Mouse (Mus musculus): ENCODE data around the gene Rnft1. TPM values are rescaled to one million over a fixed set of nuclear protein-coding genes. Genes with fewer than 3 reads are reported as not detected.

Gene Rnft1
- total and polyA plus RNA-seq, 3 experiments: 38.1 to 42.0 TPM; not detected in 1

DNA sequence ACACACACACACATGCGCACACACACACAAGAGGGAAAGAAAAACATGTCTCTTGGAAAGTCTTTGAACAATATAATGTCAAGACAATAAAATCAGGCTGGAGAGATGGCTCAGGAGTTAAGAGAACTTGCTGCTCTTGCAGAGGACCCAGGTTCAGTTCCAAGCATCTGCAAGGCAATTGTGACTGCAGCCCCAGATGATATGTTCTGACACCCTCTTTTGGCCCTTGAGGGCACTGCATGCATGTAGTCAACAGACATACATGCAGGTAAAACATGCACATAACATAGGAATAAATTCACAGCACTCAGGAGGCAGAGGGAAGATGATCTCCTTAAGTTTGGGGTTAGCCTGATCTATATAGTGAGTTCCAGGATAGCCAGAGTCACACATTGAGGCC is 63.0 kb downstream of the Rnft1 start (continued):
- no peak for TF ChIP-seq POLR2A (IDR thresholded peaks at IDR 0.05; ENCODE audit: control insufficient read depth in 1 of 2, insufficient read depth in 1 of 2, low read depth in 1 of 2, low read length in 2 of 2, poor library complexity in 1 of 2)

Other genes with a start within 250 kb of the Rnft1 start
- gene Ints2, start 227.1 kb upstream of the Rnft1 start, total RNA-seq (2012; rRNA removed): 66.6 and 75.3 TPM in 2 replicates
- 100 to 1,000 TPM in 1 of 2 experiments, 10 to 100 TPM in 1; 43.0 to 120 TPM for gene Ints2, start 227.1 kb upstream of the Rnft1 start, polyA plus RNA-seq (2012; ENCODE audit: insufficient read depth in 1 of 2, insufficient read length in 2 of 2, low read depth in 1 of 2, low replicate concordance in 2 of 2, missing spikeins in 1 of 2)
- 26.4 and 34.8 TPM in 2 replicates for gene Med13, start 127.1 kb upstream of the Rnft1 start, total RNA-seq (2012; rRNA removed)
- 100 to 1,000 TPM in 1 of 2 experiments, 10 to 100 TPM in 1; 23.3 to 114 TPM for gene Med13, start 127.1 kb upstream of the Rnft1 start, polyA plus RNA-seq (2012; ENCODE audit: insufficient read depth in 1 of 2, insufficient read length in 2 of 2, low read depth in 1 of 2, low replicate concordance in 2 of 2, missing spikeins in 1 of 2)
- 39.3 and 39.8 TPM in 2 replicates for gene Rps6kb1, start 60.1 kb downstream of the Rnft1 start, total RNA-seq (2012; rRNA removed)
- 10 to 100 TPM; 49.4 to 73.6 TPM for gene Rps6kb1, start 60.1 kb downstream of the Rnft1 start, polyA plus RNA-seq (2012; ENCODE audit: insufficient read depth in 1 of 2, insufficient read length in 2 of 2, low read depth in 1 of 2, low replicate concordance in 2 of 2, missing spikeins in 1 of 2)
- gene Tubd1, start 60.3 kb downstream of the Rnft1 start, total RNA-seq (2012; rRNA removed): 21.5 and 23.4 TPM in 2 replicates
- 10 to 100 TPM in 1 of 2 experiments, not detected in 1; 14.4 TPM for gene Tubd1, start 60.3 kb downstream of the Rnft1 start, polyA plus RNA-seq (2012; ENCODE audit: insufficient read depth in 1 of 2, insufficient read length in 2 of 2, low read depth in 1 of 2, low replicate concordance in 2 of 2, missing spikeins in 1 of 2)
- 61.8 and 64.4 TPM in 2 replicates for gene Vmp1, start 199.2 kb downstream of the Rnft1 start, total RNA-seq (2012; rRNA removed)
- 10 to 100 TPM in 1 of 2 experiments, not detected in 1; 94.9 TPM for gene Vmp1, start 199.2 kb downstream of the Rnft1 start, polyA plus RNA-seq (2012; ENCODE audit: insufficient read depth in 1 of 2, insufficient read length in 2 of 2, low read depth in 1 of 2, low replicate concordance in 2 of 2, missing spikeins in 1 of 2)
- 37.3 and 40.3 TPM in 2 replicates for gene Ptrh2, start 199.3 kb downstream of the Rnft1 start, total RNA-seq (2012; rRNA removed)
- 10 to 100 TPM in 1 of 2 experiments, not detected in 1; 30.0 TPM for gene Ptrh2, start 199.3 kb downstream of the Rnft1 start, polyA plus RNA-seq (2012; ENCODE audit: insufficient read depth in 1 of 2, insufficient read length in 2 of 2, low read depth in 1 of 2, low replicate concordance in 2 of 2, missing spikeins in 1 of 2)